11 mouse cellular contexts compared by ENCODE assay signal in the genomic region with DNA sequence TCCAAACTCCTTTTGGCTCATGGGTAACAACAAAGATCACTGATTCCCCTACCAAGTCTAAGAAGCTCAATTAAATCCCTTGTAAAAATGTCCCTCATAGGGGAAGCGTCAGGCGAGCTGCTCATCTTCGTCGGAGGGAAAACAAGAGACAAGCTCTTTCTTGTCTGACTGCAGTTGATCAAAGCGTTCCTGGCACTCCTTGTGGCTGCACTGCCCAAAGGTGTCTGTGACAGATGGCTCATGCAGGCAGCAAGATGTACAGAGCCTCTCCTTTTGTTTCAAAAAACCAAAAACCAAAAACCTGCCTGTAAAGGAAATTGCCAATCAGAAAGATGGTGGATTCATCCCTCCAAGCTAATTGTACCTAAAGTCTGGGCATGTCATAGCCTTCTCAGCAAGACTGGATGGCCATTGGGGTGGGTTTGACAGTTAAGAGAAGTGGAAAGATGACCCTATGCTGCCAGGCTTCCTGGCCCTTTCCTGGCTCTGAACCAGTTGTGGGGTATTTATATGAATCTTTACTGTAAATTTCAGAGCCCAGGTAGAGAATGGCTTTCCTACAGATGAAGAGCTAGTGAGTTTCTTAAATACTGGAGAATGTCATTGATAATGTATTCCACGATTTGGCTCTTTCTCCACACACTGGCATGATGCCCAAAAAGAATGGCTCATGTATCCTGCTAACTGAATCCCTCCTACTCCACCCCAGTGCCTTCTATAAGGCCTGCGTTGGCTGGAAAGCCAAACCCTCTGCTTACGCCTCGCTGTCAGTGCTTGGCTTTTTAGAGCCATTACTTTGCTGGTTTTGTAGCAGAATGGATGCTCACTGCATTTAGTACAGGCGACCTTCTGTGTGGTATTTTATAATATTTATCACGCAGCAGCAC.
DNase-seq lines count a peak whose midpoint lies in the region; ATAC-seq lines count a peak whose summit lies in the region.
"Had no signal": no experiment of that assay in that cellular context is flagged by ENCODE, and none has a peak within 500 bp of the region (broad histone marks: within the 10 kb centered on the region; RNA-seq: fewer than 3 reads in every experiment).

No protein-coding gene starts in this region.

- H3K4me3 ChIP-seq in hindbrain, embryonic 16.5 days (ENCODE audit: low read length): no peak overlapping the region
- H3K4me3 ChIP-seq in hindbrain, embryonic 12.5 days: no peak overlapping the region
- H3K4me3 ChIP-seq: midbrain, embryonic 10.5 days had no signal

- WGBS in hindbrain, embryonic 16.5 days: 69% methylated on average over 11 of the region's 11 CpGs
- WGBS in hindbrain, embryonic 12.5 days: 88% methylated on average over 11 of the region's 11 CpGs

- H3K9me3 ChIP-seq in hindbrain, embryonic 16.5 days (ENCODE audit: control insufficient read depth, low read length): no peaks in the 10 kb centered on the region
- no peaks in the 10 kb centered on the region for H3K9me3 ChIP-seq in hindbrain, embryonic 12.5 days (replicated peaks)

- H3K27me3 ChIP-seq in hindbrain, embryonic 16.5 days (replicated peaks; ENCODE audit: control insufficient read depth, insufficient read depth, low read length): no peaks in the 10 kb centered on the region
- H3K27me3 ChIP-seq in hindbrain, embryonic 12.5 days: no peaks in the 10 kb centered on the region

- intact Hi-C loops in left cerebral cortex, postnatal 25 days (cut with DNase I): no loop called here

- H3K4me1 ChIP-seq in hindbrain, embryonic 16.5 days (ENCODE audit: control insufficient read depth, insufficient read depth, low read depth, low read length): no peaks in the 10 kb centered on the region
- no peaks in the 10 kb centered on the region for H3K4me1 ChIP-seq in hindbrain, embryonic 12.5 days
- H3K4me1 ChIP-seq: midbrain, embryonic 10.5 days had no signal

- H3K9ac ChIP-seq in hindbrain, embryonic 16.5 days (ENCODE audit: low read depth, low read length): no peak overlapping the region
- no peak overlapping the region for H3K9ac ChIP-seq in hindbrain, embryonic 12.5 days

- H3K27ac ChIP-seq in hindbrain, embryonic 16.5 days (ENCODE audit: low read depth, low read length): peak overlapping the region; percentile 39; the same call in 1 of the 2 replicates
- no peak overlapping the region for H3K27ac ChIP-seq in hindbrain, embryonic 12.5 days
- H3K27ac ChIP-seq: midbrain, embryonic 10.5 days had no signal

- DNase-seq in cerebellum, adult 18-20 months: peak; percentile 81 to 91
- peak; percentile 13 to 78 for DNase-seq in frontal cortex, adult 2 months (ENCODE audit: extremely low spot score in 1 of 2, low spot score in 1 of 2)
- peak; percentile 49 to 74 for DNase-seq in left cerebral cortex, postnatal 25 days (ENCODE audit: low spot score in 2 of 2)
- DNase-seq in gastrocnemius, adult 18-20 months (ENCODE audit: low spot score): no peak
- no peak for DNase-seq in thymus, postnatal 0 days (ENCODE audit: low spot score)
- no peak for DNase-seq in adrenal gland, postnatal 10 days
- DNase-seq: adrenal gland, adult 2 months; kidney, postnatal 4 days had no signal

- H3K36me3 ChIP-seq in hindbrain, embryonic 16.5 days (ENCODE audit: control insufficient read depth, insufficient read depth, low read length): no peaks in the 10 kb centered on the region
- no peaks in the 10 kb centered on the region for H3K36me3 ChIP-seq in hindbrain, embryonic 12.5 days
- H3K36me3 ChIP-seq: midbrain, embryonic 10.5 days had no signal

- no peak overlapping the region for H3K4me2 ChIP-seq in hindbrain, embryonic 16.5 days (ENCODE audit: low read length)
- H3K4me2 ChIP-seq in hindbrain, embryonic 12.5 days (replicated peaks): no peak overlapping the region

- ATAC-seq in hindbrain, embryonic 16.5 days: no peak; the same call in 1 of the 2 replicates
- no peak for ATAC-seq in hindbrain, embryonic 12.5 days (ENCODE audit: low FRiP score)

Comparison
In these comparisons a context has a peak if more than half of its experiments do, and no peak if none do; other contexts are left out.
1. DNase-seq: peak in cerebellum, adult 18-20 months (2 of 2), frontal cortex, adult 2 months (2 of 2) and left cerebral cortex, postnatal 25 days (2 of 2); none in gastrocnemius, adult 18-20 months (single experiment), thymus, postnatal 0 days (single experiment) and adrenal gland, postnatal 10 days (single experiment).